Mouse (Mus musculus) cortical plate, adult 2 months (tissue): ENCODE results near the gene Abcg1.

Experiments used
- CTCF ChIP-seq: fragments of 200-500 bp; IDR thresholded peaks from 2 replicates; pipeline ENCODE4 v1.5.1; 2011; ENCODE audit warnings: mild to moderate bottlenecking, control low read depth, low read length; ENCODE audit not compliant: insufficient read depth; ENCODE audit errors: extremely low read depth
- POLR2A ChIP-seq: fragments of 200-500 bp; IDR thresholded peaks from 2 replicates; pipeline ENCODE4 v1.6.1; 2011; ENCODE audit warnings: mild to moderate bottlenecking, low read length, control low read depth; ENCODE audit not compliant: insufficient read depth; ENCODE audit errors: extremely low read depth

DNA sequence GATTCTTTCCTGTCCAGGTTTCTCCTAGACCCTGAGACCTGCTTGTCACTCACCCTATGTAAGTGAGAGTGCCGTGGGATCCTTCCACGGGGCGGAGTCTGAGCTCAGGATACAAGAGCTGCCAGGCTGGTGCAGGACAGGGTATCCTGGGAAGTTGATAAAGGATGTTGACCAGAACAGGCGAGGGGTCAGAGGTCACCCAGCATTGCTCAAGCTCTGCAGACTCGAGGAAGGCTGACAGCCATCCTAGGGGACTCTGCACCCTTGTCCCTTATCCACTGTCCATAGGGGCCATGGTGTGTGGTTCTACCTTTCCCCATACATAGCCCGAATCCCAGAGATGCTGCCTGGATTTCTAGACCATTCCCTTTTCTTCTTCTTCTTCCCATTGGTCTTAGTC, 58.6 kb downstream of the Abcg1 start:
- TF ChIP-seq CTCF (no peak), POLR2A (no peak)
